9 mouse cellular contexts compared by ENCODE assay signal in genomic region chr12:37449597-37449996, GRCm38 (mm10).
"Had no signal": no experiment of that assay in that cellular context is flagged by ENCODE, and none has a peak within 500 bp of the region (broad histone marks: within the 10 kb centered on the region; RNA-seq: fewer than 3 reads in every experiment).

No protein-coding gene starts in this region.

- H3K36me3 ChIP-seq: limb, embryonic 13.5 days had no signal

- H3K9ac ChIP-seq: limb, embryonic 13.5 days; liver, embryonic 14.5 days had no signal

- H3K27ac ChIP-seq: limb, embryonic 13.5 days; liver, embryonic 14.5 days had no signal

- H3K4me3 ChIP-seq: limb, embryonic 13.5 days had no signal

- H3K27me3 ChIP-seq: limb, embryonic 13.5 days had no signal

- H3K4me2 ChIP-seq: limb, embryonic 13.5 days had no signal

- H3K9me3 ChIP-seq: limb, embryonic 13.5 days had no signal

- DNase-seq: kidney, adult 11 months; kidney, adult 9 months; kidney, postnatal 10 days; left cerebral cortex, postnatal 4 days; lung, adult 18-20 months; right cerebral cortex, postnatal 14 days; thymus, postnatal 36 days had no signal
